Mouse (Mus musculus) thymus, adult 2 months (tissue): Measurements from ENCODE around the gene Stard10.

Source experiments
- CTCF ChIP-seq: fragments of 200-500 bp; IDR thresholded peaks from 2 replicates; pipeline ENCODE4 v1.5.1; 2012; ENCODE audit warnings: mild to moderate bottlenecking, control low read depth, low read length, moderate library complexity, borderline replicate concordance; ENCODE audit not compliant: control insufficient read depth, poor library complexity, insufficient read depth; ENCODE audit errors: extremely low read depth
- POLR2A ChIP-seq: fragments of 200-500 bp; IDR thresholded peaks from 2 replicates; pipeline ENCODE4 v1.6.1; 2012; ENCODE audit warnings: mild to moderate bottlenecking, low read length, control low read depth, moderate library complexity; ENCODE audit not compliant: control insufficient read depth, poor library complexity, insufficient read depth; ENCODE audit errors: extremely low read depth

- TF ChIP-seq CTCF: no peak
- TF ChIP-seq POLR2A: no peak
Observed at GRCm38 (mm10) chr7:101389256-101389655, 72.4 kb downstream of the Stard10 start.
